Mouse (Mus musculus) activated CD4-positive, CD25-positive, alpha-beta regulatory T cell, adult 4 months (primary cell): ENCODE results near the gene Gli3. TPM values are rescaled to one million over a fixed set of nuclear protein-coding genes. Genes with fewer than 3 reads are reported as not detected.

Experiments used
- ATAC-seq: one replicate; pipeline ENCODE4 v1.8.0; 2017
- polyA plus RNA-seq, 2 experiments: library from polyadenylated mRNA; unstranded; fragments of 100-300 nt; shearing (Covaris generic); gene quantifications; one replicate each; pipeline ENCODE4 v1.2.1; 2017

Gli3 gene
- polyA plus RNA-seq = not detected

- ATAC-seq = no peak
Observed at GRCm38 (mm10) chr13:15462830-15463491, at the start of gene Gli3. Gli3 (plus strand) TSS chr13:15463235.

DNA sequence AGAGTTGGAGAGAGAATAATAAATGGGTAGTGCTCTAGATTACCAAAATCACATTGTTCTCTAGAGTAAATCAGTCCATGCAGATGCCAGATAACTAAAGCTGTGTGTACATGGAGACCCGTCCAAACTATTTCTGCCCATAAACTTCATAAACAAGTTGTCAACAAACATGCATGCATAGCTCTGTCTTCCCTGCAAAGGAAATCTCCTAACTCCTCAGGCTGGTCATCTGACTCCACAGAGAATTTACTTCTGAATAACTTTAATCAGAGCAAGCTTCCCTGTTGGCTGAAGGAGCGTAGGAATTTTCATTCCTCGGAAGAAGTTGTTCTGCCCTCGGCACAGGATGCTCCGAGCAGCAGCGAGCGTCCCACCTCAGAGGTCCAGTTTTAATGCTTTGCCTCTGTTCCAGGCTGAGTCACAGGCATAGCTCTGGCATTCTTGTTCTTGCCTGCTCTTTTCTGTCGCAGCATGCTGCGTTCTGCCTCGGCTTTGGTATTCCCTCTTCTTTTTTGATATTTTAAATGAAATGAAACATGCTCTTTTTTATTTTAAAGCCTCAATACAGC lies 41.8 kb upstream of the Gli3 start:
- no peak for ATAC-seq

DNA sequence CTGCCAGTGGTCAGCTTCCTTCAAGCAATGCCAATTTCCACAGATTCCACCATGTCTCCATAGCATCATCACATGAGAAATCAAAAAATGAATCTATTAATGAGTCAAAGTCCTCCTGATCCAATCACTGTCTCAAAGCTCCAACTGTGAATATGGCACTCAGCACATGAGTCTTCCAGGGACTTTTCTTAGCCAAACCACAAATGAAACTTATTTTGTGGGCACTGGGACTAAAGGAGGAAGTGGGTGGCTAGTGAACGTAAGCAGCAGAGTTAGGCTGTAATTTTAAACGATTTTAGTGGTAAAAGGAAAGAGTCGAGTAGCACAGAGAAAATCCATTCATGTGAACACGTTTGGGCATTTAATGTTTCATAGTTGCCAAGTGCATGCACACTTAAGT lies 21.0 kb upstream of the Gli3 start:
- no peak for ATAC-seq

DNA sequence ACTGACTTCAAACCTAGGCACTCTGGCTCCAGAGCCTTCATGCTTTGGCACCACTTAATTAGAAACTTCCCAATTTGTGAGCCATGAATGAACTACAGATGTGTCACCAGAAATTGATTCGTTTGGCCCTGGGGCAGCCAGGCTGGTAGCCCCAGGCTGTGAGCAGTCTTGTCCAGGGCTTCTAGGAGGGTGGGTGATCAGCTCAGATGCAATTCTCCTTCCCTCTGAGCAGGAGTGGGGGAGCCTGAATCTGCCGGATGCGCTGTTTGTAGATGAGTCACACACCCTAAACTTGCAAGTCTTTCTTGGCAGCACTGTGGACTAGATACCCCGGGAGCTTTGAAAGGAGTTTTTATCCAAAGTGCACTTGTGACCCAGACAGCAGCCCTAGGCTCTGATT lies 18.7 kb upstream of the Gli3 start:
- ATAC-seq = no peak

GRCm38 (mm10) chr13:15445591-15445990 lies 17.4 kb upstream of the Gli3 start:
- no peak for ATAC-seq

- ATAC-seq = no peak
Observed at GRCm38 (mm10) chr13:15446004-15446403, 17.0 kb upstream of the Gli3 start.

DNA sequence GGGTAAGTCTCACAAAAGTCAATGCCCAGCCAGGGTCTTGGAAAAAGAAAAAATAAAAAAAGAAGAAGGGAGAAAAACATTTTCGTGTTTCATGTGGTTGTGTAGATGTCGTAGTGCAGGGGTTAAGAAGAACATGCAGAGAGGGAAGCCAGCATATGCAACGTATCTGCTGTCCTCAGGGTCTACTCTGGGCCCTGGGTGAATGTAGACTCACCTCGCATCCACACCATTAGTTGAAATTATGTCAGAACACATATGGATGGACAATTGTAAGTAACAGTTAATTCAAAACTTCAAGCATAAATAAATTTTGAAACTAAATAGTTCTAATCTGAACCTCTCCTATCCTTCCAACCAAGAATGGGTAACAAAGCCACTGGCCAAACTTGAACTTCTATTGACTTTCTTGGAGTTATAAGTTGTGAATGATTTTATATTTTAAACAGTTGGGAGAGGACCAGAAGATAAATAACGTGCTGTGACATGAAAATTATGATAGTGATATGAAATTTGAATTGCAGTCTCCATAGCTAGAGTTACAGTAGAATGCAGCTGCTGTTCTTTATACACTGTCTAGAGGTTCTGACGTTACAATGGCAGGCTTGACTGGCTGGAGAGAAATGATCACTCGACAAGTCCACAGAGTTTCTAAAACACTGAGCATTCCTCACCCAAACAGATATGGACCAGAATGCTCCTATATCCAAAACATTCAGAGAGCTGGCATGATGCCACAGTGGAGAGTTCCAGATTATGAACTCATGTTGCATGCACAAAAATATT lies 16.1 kb upstream of the Gli3 start:
- no peak for ATAC-seq

GRCm38 (mm10) chr13:15450941-15451340 lies 12.1 kb upstream of the Gli3 start:
- no peak for ATAC-seq

- ATAC-seq = no peak
Observed at GRCm38 (mm10) chr13:15457841-15458240, 5.2 kb upstream of the Gli3 start.

DNA sequence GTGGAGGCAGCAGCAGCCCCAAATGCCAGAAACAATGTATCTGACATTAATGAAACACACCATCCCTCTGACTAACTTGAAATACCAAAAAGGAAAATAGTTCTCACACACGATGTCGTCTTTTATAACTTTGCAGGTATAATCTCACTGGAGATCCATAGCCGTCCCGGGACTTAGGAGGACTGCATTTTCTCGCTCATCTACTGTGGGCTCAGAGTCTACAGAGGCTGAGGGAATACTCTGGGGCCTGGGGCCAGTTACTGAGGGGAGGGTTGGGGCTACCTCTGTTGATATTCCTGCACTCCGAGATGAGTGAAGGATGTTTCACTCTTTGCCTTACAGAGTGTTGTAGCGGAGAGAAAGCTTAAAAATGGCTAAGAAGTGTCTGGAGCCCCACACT lies 1.1 kb upstream of the Gli3 start:
- ATAC-seq = no peak

GRCm38 (mm10) chr13:15463492-15464080 lies 551 bp downstream of the Gli3 start:
- ATAC-seq = no peak

- no peak for ATAC-seq
Observed at GRCm38 (mm10) chr13:15464081-15464526, 1.1 kb downstream of the Gli3 start.

DNA sequence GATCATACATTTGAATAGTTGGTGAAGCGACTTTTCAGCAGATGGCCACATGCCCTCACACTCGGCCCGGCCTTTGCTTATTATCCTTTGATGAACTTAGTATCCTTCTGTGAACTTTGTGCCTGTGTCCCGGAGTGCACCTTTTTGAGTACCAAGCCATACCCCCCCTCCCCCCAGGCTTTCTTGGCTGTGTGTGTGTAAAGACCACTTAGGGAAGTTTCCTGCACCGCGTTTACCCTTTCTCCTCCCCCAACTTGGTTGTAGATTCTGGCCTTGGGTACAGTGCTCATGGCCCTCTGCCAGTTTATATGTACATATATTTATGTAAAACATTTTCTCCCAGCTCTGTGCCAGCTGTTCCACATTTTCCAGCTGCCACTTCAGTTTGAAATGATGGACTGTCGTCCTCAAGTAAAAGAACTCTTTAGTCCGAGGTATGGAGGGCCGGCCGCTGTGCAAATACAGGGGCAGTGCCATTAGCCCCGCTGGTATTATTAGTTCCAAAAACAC lies 1.8 kb downstream of the Gli3 start:
- no peak for ATAC-seq

GRCm38 (mm10) chr13:15466496-15466895 lies 3.5 kb downstream of the Gli3 start:
- ATAC-seq = no peak

- ATAC-seq = no peak
Observed at GRCm38 (mm10) chr13:15467409-15467808, 4.4 kb downstream of the Gli3 start.

DNA sequence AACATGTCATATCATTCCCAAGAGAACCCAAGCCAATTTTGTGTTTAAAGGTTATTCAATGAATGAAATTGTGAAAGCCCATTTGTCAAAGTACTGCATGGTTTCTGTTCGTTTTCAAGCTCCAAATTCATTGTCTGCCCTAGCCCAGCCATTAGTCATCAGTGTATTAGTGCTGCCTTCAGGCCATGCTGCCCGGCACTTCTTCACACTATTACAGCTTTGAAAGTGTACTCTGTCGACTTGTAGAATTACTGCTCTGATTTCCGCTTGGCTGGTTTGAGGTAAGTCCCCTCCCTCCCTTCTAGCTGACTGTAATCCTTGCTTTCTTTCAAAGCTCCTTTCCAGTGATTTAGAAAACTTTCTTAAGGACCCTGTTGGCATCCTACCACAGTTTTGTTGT lies 5.4 kb downstream of the Gli3 start:
- ATAC-seq = no peak

DNA sequence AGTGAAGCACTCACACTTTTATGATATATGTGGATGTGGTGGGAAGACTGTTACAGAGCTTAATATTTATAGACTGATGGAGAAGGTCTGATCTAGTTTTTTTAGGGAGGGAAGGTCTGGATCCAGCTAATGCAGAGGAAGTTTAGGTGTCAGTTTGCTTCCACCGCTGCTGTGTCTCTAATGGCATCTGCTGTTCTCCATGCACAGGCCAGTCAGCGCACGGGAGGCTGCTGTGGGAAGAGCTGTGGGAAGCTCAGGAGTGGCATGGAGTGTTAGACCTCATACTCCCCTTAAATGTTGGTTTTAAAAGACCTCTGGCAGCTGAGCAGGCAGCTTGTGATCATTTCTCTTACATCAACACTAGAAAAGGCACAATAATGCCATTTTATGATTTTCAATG lies 7.0 kb downstream of the Gli3 start:
- ATAC-seq = no peak

- no peak for ATAC-seq
Observed at GRCm38 (mm10) chr13:15472712-15473111, 9.7 kb downstream of the Gli3 start.

DNA sequence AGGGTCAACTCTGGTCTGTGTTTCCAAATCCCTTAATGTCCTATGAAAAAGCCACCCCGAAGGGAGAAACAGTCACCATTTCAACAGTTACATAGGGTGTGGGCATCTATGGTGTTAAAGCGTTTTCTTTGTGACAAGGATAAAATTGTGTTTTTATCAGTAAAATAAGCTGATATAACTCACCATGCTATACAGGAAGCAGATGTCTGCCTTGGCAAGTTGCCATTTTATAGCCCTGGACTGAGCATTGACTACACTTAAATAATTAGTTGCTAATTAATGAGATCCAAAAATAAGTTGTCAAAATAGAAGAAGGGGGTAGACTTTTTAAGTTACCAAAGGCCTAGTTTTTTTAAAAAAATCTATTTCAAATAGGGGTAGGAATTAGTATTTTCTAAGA lies 11.4 kb downstream of the Gli3 start:
- ATAC-seq = no peak

DNA sequence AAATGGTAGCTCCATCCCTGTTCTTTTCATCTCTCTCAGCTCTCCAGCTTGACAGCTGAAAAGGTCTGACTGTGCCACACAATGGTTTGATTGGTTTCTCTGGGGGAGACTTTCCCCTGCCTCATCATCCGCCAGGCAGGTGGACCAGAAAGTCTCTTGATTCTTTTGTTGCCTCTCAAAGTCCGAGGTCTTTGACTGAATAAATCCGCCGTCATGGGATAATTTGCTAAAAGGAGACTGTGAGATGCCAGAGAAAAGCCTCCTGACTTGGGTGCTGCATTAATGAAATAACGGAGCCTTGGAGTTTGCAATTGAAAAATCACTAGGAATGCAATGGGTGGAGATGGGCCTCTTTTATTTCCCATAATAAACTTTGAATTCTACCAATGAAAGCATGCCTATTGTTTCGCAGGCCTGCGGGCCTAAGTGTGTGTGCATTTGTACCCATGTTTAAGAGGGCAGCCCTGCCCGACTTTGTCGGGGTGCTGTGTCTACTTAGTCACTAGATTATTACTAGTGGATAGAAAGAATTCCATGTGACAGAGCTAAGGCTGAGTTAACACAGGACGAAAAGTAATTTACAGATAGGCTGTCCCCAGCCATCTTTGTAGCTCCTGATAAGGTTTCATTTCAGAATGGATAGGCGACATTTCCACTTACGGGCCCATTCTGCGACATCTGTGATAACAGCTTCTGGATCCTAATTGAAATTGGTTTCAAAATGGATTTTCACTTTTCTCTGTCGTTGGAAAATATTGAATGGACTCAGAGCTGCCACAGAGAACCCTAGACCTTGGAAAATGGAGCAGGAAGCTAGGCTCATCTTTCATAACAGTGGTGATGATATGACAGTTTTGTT lies 23.2 kb downstream of the Gli3 start:
- ATAC-seq = no peak

GRCm38 (mm10) chr13:15487334-15487733 lies 24.3 kb downstream of the Gli3 start:
- no peak for ATAC-seq

- no peak for ATAC-seq
Observed at GRCm38 (mm10) chr13:15488065-15488464, 25.0 kb downstream of the Gli3 start.
